Mouse (Mus musculus): Measurements from ENCODE around the gene Ncf2.
"Not testable (repeated sequence)": the region's sequence is repeated elsewhere in the genome, so short reads cannot be mapped to it uniquely, and the experiment has no call there.

The Ncf2 gene

GRCm38 (mm10) chr1:152799897-152800296, at the start of gene Ncf2:
Ncf2 (plus strand) TSS chr1:152800194.
- DNase-seq (ENCODE audit: low read depth, low spot score): no peak

- peak; percentile 80 for DNase-seq (ENCODE audit: low read depth, low spot score)
Measured at GRCm38 (mm10) chr1:152750312-152750965, 49.6 kb upstream of the Ncf2 start, which contains the start of gene Apobec4. Apobec4 (plus strand) TSS chr1:152750551.

- DNase-seq (ENCODE audit: low read depth, low spot score): no peak
Measured at GRCm38 (mm10) chr1:152761791-152762190, 38.2 kb upstream of the Ncf2 start.

DNA sequence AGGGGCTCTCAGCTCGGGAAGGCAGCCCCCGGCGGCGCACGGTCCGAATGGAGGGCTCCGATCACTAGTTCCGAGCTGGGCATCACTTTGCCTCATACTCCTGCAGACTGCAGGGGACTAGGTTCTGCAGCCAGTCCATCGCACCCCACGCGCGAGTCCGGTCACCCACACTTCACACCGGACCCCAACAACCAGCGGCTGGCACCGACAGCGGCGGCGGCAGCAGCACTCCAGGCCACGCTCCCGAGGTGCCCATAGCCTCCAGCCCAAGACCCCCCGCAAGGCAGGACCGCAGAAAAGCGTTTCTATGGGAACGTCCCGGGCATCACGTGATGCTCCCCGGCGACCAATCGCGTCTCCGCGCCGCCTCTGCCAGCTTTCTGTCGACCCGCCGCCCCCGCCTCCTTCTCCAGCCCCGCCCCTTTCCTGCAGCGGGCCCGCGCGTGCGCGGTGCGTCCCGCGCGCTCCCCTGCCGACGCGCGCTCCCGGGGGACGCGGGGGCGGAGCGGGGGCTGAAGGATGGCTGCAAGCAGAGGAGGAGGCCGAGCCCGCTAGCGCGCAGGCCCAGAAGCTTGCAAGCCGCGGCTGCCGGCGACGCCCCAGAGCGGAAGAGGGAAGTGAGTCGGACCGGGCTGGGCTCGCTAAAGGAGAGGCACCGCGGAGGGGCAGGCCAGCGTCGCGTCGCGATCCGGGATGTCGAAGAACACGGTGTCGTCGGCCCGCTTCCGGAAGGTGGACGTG, 33.8 kb upstream of the Ncf2 start, which contains the start of the genes Rgl1 and Arpc5:
Gene Rgl1, minus strand, starts transcription at position 320 of the 741 bp plus-strand sequence.
Gene Arpc5, plus strand, starts transcription at position 511 of the 741 bp plus-strand sequence.
- DNase-seq (ENCODE audit: low read depth, low spot score): peak; percentile 94

GRCm38 (mm10) chr1:152766804-152767748, 32.9 kb upstream of the Ncf2 start:
- no peak for DNase-seq (ENCODE audit: low read depth, low spot score)

DNA sequence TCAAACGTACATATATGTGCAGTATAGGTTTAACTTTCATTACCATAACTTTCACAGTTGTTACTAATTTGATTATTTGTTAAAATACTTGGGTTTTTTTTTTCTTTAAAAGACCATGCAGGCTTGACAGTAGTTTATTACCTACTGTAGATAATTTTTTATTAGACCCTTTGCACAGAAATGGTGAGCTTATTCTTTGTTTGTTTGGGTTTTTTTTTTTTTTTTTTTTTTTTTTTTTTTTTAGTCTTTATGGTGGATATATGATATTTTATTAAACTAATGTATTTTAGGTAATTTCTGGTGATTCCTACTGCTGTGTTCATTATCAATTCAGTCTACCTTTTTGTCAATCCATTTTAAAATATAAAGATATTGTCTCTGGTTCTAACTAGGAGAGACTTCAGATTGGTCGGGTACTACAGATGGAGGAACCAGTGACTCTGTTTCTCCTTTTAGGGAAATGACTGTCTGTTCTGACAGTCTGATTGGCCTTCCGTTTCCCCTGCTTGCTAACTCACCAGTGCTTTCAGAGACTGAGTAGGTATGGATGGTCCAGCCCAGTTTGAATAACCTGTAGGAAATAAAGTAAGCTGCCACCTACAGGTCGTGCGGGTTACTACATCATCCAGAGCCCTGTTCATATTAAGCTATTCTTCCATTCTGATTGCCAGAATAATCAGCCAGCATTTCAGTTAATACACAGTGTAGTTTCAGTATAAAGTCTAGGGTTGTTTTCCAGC, 32.1 kb upstream of the Ncf2 start:
- DNase-seq (ENCODE audit: low read depth, low spot score): peak; percentile 85

- no peak for DNase-seq (ENCODE audit: low read depth, low spot score)
Measured at GRCm38 (mm10) chr1:152771016-152771415, 29.0 kb upstream of the Ncf2 start.

DNA sequence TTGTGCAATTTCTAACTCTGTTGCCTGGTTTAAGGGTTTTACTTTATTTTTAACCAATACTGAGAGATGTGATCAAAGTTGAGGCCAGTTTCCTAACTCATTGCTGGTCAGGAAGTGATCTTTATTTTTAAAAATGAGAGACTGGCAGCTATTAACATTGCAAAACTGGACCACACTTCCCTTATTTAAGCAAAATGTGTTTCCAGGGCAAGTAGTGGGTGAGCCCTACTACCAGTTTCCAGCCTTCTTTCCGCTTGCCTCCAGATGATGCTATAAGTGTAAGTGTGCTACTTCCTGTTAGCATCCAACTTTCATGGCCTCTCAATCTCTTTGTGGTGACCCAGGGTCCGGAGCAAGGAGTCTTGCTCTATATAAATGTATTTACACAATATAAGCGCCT, 25.4 kb upstream of the Ncf2 start:
- DNase-seq (ENCODE audit: low read depth, low spot score): not testable (repeated sequence)

GRCm38 (mm10) chr1:152779071-152779737, 20.8 kb upstream of the Ncf2 start:
- DNase-seq (ENCODE audit: low read depth, low spot score): no peak

DNA sequence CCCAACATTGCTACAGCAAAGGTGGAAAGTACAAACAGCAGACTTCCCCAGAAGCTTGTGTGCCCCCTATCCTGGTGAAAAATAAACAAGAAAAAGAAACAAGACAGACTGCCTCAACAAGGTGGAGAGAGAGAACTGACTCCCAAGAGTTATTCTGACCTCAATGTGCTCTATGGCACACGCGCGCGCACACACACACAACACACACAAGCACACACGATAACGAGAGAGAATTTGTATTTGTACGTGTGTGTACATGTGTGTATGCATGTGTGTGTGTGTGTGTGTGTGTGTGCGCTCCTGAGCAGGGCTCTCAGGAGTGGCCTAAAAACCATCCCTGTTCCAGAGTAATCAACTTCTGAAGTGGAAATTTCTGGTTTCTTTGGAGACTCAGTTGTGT, 15.4 kb upstream of the Ncf2 start:
- no peak for DNase-seq (ENCODE audit: low read depth, low spot score)

GRCm38 (mm10) chr1:152785446-152785845, 14.5 kb upstream of the Ncf2 start:
- not testable (repeated sequence) for DNase-seq (ENCODE audit: low read depth, low spot score)

DNA sequence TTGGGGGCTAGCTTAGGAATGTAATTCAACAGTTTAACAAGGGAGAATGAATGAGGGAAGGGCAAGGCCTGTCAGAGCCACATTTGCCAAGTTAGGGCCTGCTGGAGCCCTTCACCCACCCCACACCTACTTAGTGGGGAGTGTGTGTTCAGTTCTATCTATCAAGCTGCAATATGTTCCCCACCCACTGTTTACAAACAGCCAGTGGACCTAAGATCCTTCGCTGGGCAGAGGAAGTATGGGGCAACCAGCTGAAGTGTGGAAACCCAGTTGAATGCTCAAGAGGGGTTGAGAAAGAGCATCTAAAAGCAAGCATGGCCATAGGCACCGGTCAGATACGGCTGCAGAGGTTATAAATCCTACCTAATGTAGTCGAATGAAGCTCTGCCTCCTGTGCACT, 13.0 kb upstream of the Ncf2 start:
- DNase-seq (ENCODE audit: low read depth, low spot score): no peak

- DNase-seq (ENCODE audit: low read depth, low spot score): no peak
Measured at GRCm38 (mm10) chr1:152788121-152788660, 11.8 kb upstream of the Ncf2 start.

DNA sequence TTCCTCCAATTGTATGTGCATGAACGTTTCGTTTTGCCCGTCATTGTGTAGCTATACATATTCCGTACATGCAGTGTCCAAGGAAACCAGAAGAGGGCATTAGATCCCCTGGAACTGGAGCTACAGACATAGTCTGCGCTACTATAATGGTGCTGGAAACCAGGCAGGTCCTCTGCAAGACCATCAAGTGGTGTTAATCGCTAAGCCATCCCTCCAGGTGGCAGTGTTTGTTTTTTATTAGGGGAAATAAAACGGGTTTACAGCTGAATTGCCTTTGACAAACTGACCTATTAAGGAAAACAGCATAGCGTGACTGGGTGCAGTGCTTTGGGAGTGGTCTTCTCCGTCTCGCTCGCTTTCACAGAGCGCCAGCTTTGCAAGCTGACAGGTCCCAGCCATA, 9.7 kb upstream of the Ncf2 start:
- DNase-seq (ENCODE audit: low read depth, low spot score): no peak

- DNase-seq (ENCODE audit: low read depth, low spot score): no peak
Measured at GRCm38 (mm10) chr1:152790821-152791220, 9.2 kb upstream of the Ncf2 start.

- no peak for DNase-seq (ENCODE audit: low read depth, low spot score)
Measured at GRCm38 (mm10) chr1:152791269-152791668, 8.7 kb upstream of the Ncf2 start.

GRCm38 (mm10) chr1:152792736-152793494, 7.1 kb upstream of the Ncf2 start:
- peak; percentile 64 for DNase-seq (ENCODE audit: low read depth, low spot score)

DNA sequence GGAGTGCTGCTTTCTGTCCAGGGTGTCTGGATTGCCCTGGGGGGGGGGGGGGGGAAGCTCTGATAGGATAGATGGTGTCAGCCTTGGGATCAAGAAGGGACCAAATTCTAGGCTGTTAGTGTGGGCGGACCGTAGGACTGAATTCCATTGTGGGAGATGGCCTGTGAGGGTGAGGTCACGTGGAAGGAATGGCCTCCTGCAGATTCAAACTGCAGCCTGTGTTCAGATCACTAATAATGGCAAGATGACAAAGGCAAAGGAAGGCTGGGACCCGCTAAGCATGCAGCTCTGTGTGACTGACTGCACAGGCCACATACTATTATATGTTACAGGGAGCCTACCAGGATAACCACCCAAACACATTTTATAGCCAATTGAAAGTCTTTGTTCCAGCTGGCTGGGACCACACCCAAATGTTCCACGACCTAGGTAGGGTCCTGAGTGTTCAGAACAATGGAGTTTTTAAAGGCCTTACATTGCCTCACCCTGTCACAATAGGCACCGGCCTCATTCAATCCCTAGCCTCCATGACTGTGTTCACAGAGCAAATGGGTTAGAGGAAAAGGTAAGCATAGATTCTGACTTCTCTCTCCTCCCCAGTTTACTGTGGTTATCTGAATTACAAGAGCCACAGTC, 6.4 kb upstream of the Ncf2 start:
- DNase-seq (ENCODE audit: low read depth, low spot score): no peak

DNA sequence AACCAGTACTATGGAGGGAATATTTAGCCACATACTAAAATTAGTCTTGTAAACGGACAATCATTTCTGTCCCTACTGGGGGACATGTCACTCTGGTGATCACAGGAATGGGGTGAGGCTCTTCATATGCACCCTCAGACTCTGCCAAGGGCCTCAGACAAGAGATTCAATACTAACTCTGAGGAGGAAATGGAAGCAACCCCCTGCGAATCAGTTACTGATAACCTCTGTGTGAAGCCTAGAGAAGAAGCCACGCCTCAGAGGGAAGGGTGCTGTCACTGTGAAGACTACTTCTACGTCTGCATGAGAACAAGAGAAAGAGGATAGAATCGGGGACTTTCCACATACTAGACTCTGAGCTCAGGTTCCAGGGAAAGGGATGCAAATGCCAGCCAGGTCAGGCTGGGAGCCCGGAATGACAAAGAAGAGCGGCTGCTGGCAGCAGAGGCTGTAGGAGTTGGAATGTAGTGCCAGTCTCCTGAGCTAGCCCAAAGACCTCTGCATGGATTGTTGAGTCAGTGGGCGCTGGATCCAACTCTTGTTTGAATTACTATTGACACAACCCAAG, 4.2 kb upstream of the Ncf2 start:
- no peak for DNase-seq (ENCODE audit: low read depth, low spot score)
